Mouse (Mus musculus): ENCODE data around the gene Mocs2.

DNA sequence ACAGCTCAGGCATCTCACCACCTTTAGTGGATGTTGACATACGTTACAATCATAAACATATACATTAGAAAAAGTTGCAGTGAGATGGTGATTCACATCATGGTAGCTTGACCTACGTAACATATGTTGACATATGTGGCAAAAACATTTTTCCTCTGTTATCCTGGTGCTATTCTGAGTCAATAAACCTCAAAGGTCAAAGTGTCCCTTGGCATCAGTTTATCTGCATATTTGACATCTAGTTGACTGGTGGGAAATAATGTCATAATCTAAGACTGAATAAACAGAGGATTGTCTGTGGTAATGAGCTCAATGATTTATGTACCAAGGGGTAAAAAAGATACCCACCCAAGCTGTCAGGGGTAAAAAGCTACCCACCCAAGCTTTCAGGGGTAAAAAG lies 35.1 kb downstream of the Mocs2 start:
- TF ChIP-seq CHD2 (IDR thresholded peaks at IDR 0.05; ENCODE audit: low read length) (no peak), GATA1 (IDR thresholded peaks at IDR 0.05; ENCODE audit: low read depth, low read length) (no peak), CHD1 (IDR thresholded peaks at IDR 0.05; ENCODE audit: low read depth, low read length) (no peak), POLR2A (IDR thresholded peaks at IDR 0.05; ENCODE audit: control insufficient read depth in 1 of 2, insufficient read depth in 1 of 2, low read depth in 1 of 2, low read length in 2 of 2, poor library complexity in 1 of 2) (no peak), HCFC1 (IDR thresholded peaks at IDR 0.05; ENCODE audit: low read depth, low read length) (no peak), CTCF (IDR thresholded peaks at IDR 0.05 in 2 of 3, conservative IDR thresholded peaks at IDR 0.05 in 1 of 3; ENCODE audit: control insufficient read depth in 1 of 3, insufficient read depth in 1 of 3, low read depth in 2 of 3, low read length in 3 of 3, poor library complexity in 1 of 3, severe bottlenecking in 1 of 3) (no peak), USF2 (IDR thresholded peaks at IDR 0.05; ENCODE audit: borderline replicate concordance in 1 of 2, insufficient read depth in 1 of 2, low read depth in 1 of 2, low read length in 2 of 2) (no peak), TCF12 (IDR thresholded peaks at IDR 0.05; ENCODE audit: low read depth, low read length) (no peak), ZKSCAN1 (IDR thresholded peaks at IDR 0.05; ENCODE audit: low read depth, low read length) (no peak), MAFK (IDR thresholded peaks at IDR 0.05; ENCODE audit: borderline replicate concordance, low read depth, low read length) (no peak), NELFE (IDR thresholded peaks at IDR 0.05; ENCODE audit: low read depth, low read length) (no peak), ETS1 (IDR thresholded peaks at IDR 0.05; ENCODE audit: low read depth, low read length) (no peak), GABPA (IDR thresholded peaks at IDR 0.05; ENCODE audit: low read depth, low read length) (no peak)

Data from MEL (cell line).